Mouse (Mus musculus) heart, postnatal 0 days (tissue): ENCODE data around the gene Usp49. TPM values are rescaled to one million over a fixed set of nuclear protein-coding genes. Genes with fewer than 3 reads are reported as not detected.

Source experiments
- ATAC-seq: fragments of 200-750 bp; cut with Nextera tagmentation; 2 replicates; pipeline ENCODE4 v1.8.0; 2017; ENCODE audit warnings: low read depth, moderate number of reproducible peaks, moderate library complexity; ENCODE audit not compliant: insufficient read depth
- DNase-seq: peaks from one replicate; pipeline ENCODE4 v3.0.0-alpha.2; 2016; ENCODE audit warnings: low spot score
- H3K27ac ChIP-seq: fragments of 300-500 bp; sonication (generic); 2 replicates; pipeline ENCODE4 v1.5.1; 2014; ENCODE audit warnings: low read depth, mild to moderate bottlenecking
- H3K27me3 ChIP-seq: fragments of 300-500 bp; sonication (generic); 2 replicates; pipeline ENCODE4 v1.6.1; 2014; ENCODE audit warnings: low read length, mixed read lengths; ENCODE audit not compliant: control insufficient read depth, insufficient read depth
- H3K36me3 ChIP-seq: fragments of 300-500 bp; sonication (generic); replicated peaks from 2 replicates; pipeline ENCODE4 v1.6.1; 2014; ENCODE audit warnings: low read length, mixed read lengths; ENCODE audit not compliant: control insufficient read depth, insufficient read depth
- H3K4me1 ChIP-seq: fragments of 300-500 bp; sonication (generic); 2 replicates; pipeline ENCODE4 v1.6.1; 2014; ENCODE audit warnings: antibody characterized with exemption; ENCODE audit not compliant: control insufficient read depth, insufficient read depth
- H3K4me2 ChIP-seq: fragments of 300-500 bp; sonication (generic); 2 replicates; pipeline ENCODE4 v1.6.1; 2014; ENCODE audit warnings: low read depth, mild to moderate bottlenecking, low read length, moderate library complexity
- H3K4me3 ChIP-seq: fragments of 300-500 bp; sonication (generic); 2 replicates; pipeline ENCODE4 v1.5.1; 2014; ENCODE audit warnings: low read depth, low read length
- H3K9ac ChIP-seq: fragments of 300-500 bp; sonication (generic); replicated peaks from 2 replicates; pipeline ENCODE4 v1.6.1; 2014; ENCODE audit warnings: low read depth, low read length, mixed read lengths
- H3K9me3 ChIP-seq: fragments of 300-500 bp; sonication (generic); replicated peaks from 2 replicates; pipeline ENCODE4 v1.6.1; 2016; ENCODE audit warnings: low read length; ENCODE audit not compliant: control insufficient read depth
- CTCF ChIP-seq: IDR thresholded peaks from 2 replicates; pipeline ENCODE4 v1.5.1; 2016; ENCODE audit warnings: antibody characterized with exemption, control low read depth, low read depth
- EP300 ChIP-seq: IDR thresholded peaks from 2 replicates; pipeline ENCODE4 v1.6.1; 2016; ENCODE audit warnings: antibody characterized with exemption, low read depth
- WGBS: fragments of 180-500 bp; shearing (Covaris S2); extraction: QIAGEN DNeasy Blood & Tissue Kit; methylation state at CpG from one replicate; pipeline ENCODE4 v1.1.7; 2014; 5-methylcytosine and 5-hydroxymethylcytosine counted together
- polyA plus RNA-seq: library from polyadenylated mRNA; unstranded; fragments of >200 nt; fragmentation: Nextera tagmentation; extraction: Ambion mirVana; gene quantifications from 2 replicates; pipeline ENCODE4 v1.2.1, GENCODE M21; 2015
- total RNA-seq: library from RNA; depleted of rRNA; stranded (reverse); fragments of >200 nt; gene quantifications from 2 replicates; pipeline ENCODE4 v1.2.3, GENCODE M21; 2014; ENCODE audit warnings: low replicate concordance

Gene Usp49
- total and polyA plus RNA-seq, 2 experiments from 2014 or later: 1.4 to 3.5 TPM

- Histone ChIP-seq H3K9me3 (no peaks in the 10 kb centered on the region), H3K27ac (no peak overlapping the region), H3K36me3 (peaks cover 53% of the 10 kb centered on the region), H3K4me1 (no peaks in the 10 kb centered on the region), H3K27me3 (no peaks in the 10 kb centered on the region), H3K4me2 (no peak overlapping the region), H3K9ac (no peak overlapping the region), H3K4me3 (no peak overlapping the region)
- 84% methylated on average over 5 of the region's 5 CpGs for WGBS
- ATAC-seq: no peak
- no peak for DNase-seq
- TF ChIP-seq CTCF (no peak), EP300 (no peak)
Measured at GRCm38 (mm10) chr17:47678702-47679101, 48.2 kb downstream of the Usp49 start.

DNA sequence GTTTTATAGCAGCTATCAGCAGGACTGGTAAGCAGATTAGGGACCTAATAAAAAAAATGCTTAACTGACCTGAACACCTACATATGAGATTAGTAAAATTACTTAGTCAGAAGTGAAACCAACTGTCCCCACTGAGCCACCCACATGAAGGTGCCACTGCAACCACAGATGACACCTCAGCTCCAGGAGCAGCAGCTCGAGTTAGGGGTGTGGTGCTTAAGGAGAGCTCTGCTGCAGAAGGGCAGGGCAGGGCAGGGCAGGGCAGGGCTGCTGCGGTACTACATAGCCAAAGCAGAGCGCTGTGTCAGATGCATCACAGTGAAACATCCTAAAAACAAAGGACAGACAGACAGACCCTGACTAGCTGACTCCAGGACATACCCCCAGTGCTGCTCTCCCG, 52.3 kb downstream of the Usp49 start:
- Histone ChIP-seq H3K9me3 (no peaks in the 10 kb centered on the region), H3K4me3 (no peak overlapping the region), H3K36me3 (peaks cover 72% of the 10 kb centered on the region), H3K27me3 (no peaks in the 10 kb centered on the region), H3K27ac (no peak overlapping the region), H3K4me2 (no peak overlapping the region), H3K4me1 (peaks cover 5% of the 10 kb centered on the region; the same call in 1 of the 2 replicates), H3K9ac (no peak overlapping the region)
- TF ChIP-seq CTCF (no peak), EP300 (no peak)
- WGBS: 73% methylated on average over 4 of the region's 4 CpGs
- DNase-seq: no peak
- no peak for ATAC-seq

DNA sequence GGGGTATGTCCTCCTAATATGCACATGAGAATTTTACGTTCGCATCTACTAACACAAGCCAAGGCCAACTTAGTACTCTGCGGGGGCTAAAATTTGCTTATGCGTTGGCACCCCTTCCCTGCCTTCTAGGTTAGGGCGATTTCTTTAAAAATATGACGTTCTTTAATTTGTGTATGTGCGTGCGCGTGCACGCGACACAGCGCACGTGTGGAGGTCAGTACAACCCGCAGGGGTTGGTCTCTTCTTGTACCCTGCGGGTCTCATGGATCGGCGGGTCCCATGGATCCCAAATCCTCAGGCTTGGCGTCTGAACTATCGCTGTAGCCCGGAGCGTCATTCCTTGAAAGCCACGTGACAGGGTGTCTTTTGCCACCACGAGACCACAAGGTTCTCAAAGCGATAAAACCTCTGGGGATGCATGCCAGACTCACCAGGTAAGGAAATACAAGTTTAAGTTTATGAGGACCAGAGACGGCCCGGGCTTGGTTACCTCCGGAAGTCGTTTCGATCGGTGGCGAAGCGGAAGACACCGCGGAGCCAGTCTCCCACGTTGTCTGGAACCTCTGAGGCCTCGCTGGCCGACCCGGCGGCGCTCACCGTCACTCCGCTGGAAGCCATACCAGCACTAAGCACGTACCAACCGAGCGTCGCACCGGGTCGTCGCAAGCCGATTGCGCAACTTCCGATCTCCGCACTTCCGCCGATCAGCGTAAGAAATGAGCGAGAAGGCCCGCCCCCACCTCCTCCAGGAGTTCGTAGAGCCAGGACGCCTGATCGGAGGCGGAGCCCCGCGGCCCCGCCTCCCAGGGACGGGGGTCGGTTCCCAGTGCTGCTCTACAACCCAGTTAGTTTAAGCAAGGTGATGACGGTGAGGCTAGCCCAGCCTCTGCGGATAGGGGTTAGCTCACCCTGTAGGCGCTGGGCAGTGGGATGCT, 57.2 kb downstream of the Usp49 start:
- Histone ChIP-seq H3K4me1 (peaks cover 5% of the 10 kb centered on the region; the same call in 1 of the 2 replicates), H3K4me3 (peak overlapping the region; percentile 72), H3K36me3 (peaks cover 37% of the 10 kb centered on the region), H3K9me3 (no peaks in the 10 kb centered on the region), H3K27ac (peak overlapping the region; percentile 77), H3K4me2 (peak overlapping the region; percentile 94), H3K9ac (peak overlapping the region; percentile 77), H3K27me3 (no peaks in the 10 kb centered on the region)
- WGBS: under 1% methylated on average over 70 of the region's 70 CpGs
- ATAC-seq (peak; percentile 87), DNase-seq (peak; percentile 97)
- TF ChIP-seq CTCF: no peak
- peak; percentile 49; the same call in 1 of the 2 replicates for TF ChIP-seq EP300

GRCm38 (mm10) chr17:47688344-47688607, 57.8 kb downstream of the Usp49 start, which contains the start of gene Tomm6:
Tomm6 (minus strand) TSS chr17:47688386.
- Histone ChIP-seq H3K4me3 (peak within 1 kb of the TSS; percentile 72), H3K9ac (peak within 1 kb of the TSS; percentile 77), H3K27ac (peak within 1 kb of the TSS; percentile 77), H3K4me1 (peaks cover 5% of the 10 kb centered on the region; the same call in 1 of the 2 replicates), H3K9me3 (no peaks in the 10 kb centered on the region), H3K27me3 (no peaks in the 10 kb centered on the region), H3K4me2 (peak within 1 kb of the TSS; percentile 94), H3K36me3 (peaks cover 31% of the 10 kb centered on the region)
- WGBS: 0% methylated on average over 9 of the region's 9 CpGs
- DNase-seq: no peak
- TF ChIP-seq CTCF (no peak), EP300 (no peak)
- no peak for ATAC-seq

GRCm38 (mm10) chr17:47688608-47689575, 58.4 kb downstream of the Usp49 start, which contains the start of gene Frs3:
Frs3 (plus strand) TSS chr17:47689030.
- H3K36me3 ChIP-seq: peaks cover 26% of the 10 kb centered on the region
- H3K4me3 ChIP-seq: peak within 1 kb of the TSS; percentile 72
- peak within 1 kb of the TSS; percentile 94 for H3K4me2 ChIP-seq
- peaks cover 5% of the 10 kb centered on the region; the same call in 1 of the 2 replicates for H3K4me1 ChIP-seq
- 2% methylated on average over 47 of the region's 58 CpGs for WGBS
- H3K9ac ChIP-seq: peak within 1 kb of the TSS; percentile 77
- H3K27me3 ChIP-seq: no peaks in the 10 kb centered on the region
- H3K9me3 ChIP-seq: no peaks in the 10 kb centered on the region
- DNase-seq (peak; percentile 58), ATAC-seq (peak; percentile 73)
- TF ChIP-seq EP300 (no peak), CTCF (no peak)
- peak within 1 kb of the TSS; percentile 77 for H3K27ac ChIP-seq
